Mouse (Mus musculus): ENCODE measurements at regions not wholly inside any gene's neighbourhood (a gene's known extent, or its start where the extent isn't known, plus 50 kb on each side); places are given as distances from the start of the nearest gene placed in this dataset.
A peak's percentile ranks its signal among the peaks of the same experiment; 100 is the strongest.

- Histone ChIP-seq H3K4me1 (replicated peaks; ENCODE audit: control insufficient read depth, insufficient read depth, low read length) (no peaks in the 10 kb centered on the region), H3K36me3 (ENCODE audit: control insufficient read depth, insufficient read depth, low read length) (no peaks in the 10 kb centered on the region), H3K27me3 (ENCODE audit: control insufficient read depth, insufficient read depth, low read length) (no peaks in the 10 kb centered on the region), H3K27ac (ENCODE audit: low read depth, low read length) (no peak overlapping the region), H3K9me3 (ENCODE audit: control insufficient read depth, low read length) (no peaks in the 10 kb centered on the region), H3K4me3 (ENCODE audit: low read depth, low read length) (no peak overlapping the region), H3K9ac (ENCODE audit: low read length) (no peak overlapping the region), H3K4me2 (ENCODE audit: low read depth, low read length, severe bottlenecking) (no peak overlapping the region)
- ATAC-seq (replicated peaks; ENCODE audit: low FRiP score) = no peak
- 66% methylated on average over 1 of the region's 1 CpGs for WGBS
- DNase-seq (ENCODE audit: low spot score) = no peak
These were observed 104.3 kb upstream of the Ccdc85a start for GRCm38 (mm10) chr11:28688436-28688835.

- no peaks in the 10 kb centered on the region for H3K4me1 ChIP-seq (replicated peaks; ENCODE audit: control insufficient read depth, insufficient read depth, low read length)
- 0 out of 2 replicates have a peak, but pooled peaks have one; percentile 18 for ATAC-seq (replicated peaks; ENCODE audit: low FRiP score)
These were observed 101.3 kb upstream of the Ccdc85a start for GRCm38 (mm10) chr11:28685407-28685806.

GRCm38 (mm10) chr11:28681311-28681710, 97.2 kb upstream of the Ccdc85a start:
- no peaks in the 10 kb centered on the region for H3K4me1 ChIP-seq (replicated peaks; ENCODE audit: control insufficient read depth, insufficient read depth, low read length)
- DNase-seq (ENCODE audit: low spot score) (no peak), ATAC-seq (replicated peaks; ENCODE audit: low FRiP score) (no peak)
- no peaks in the 10 kb centered on the region for H3K36me3 ChIP-seq (ENCODE audit: control insufficient read depth, insufficient read depth, low read length)
- H3K27me3 ChIP-seq (ENCODE audit: control insufficient read depth, insufficient read depth, low read length) = no peaks in the 10 kb centered on the region
- WGBS = 57% methylated on average over 3 of the region's 3 CpGs
- no peak overlapping the region for H3K27ac ChIP-seq (ENCODE audit: low read depth, low read length)
- H3K4me2 ChIP-seq (ENCODE audit: low read depth, low read length, severe bottlenecking) = no peak overlapping the region
- no peaks in the 10 kb centered on the region for H3K9me3 ChIP-seq (ENCODE audit: control insufficient read depth, low read length)
- H3K4me3 ChIP-seq (ENCODE audit: low read depth, low read length) = no peak overlapping the region
- H3K9ac ChIP-seq (ENCODE audit: low read length) = no peak overlapping the region

More at GRCm38 (mm10) chr11:28685407-28685806, 101.3 kb upstream of the Ccdc85a start:
- no peak overlapping the region for H3K9ac ChIP-seq (ENCODE audit: low read length)
- no peak overlapping the region for H3K4me3 ChIP-seq (ENCODE audit: low read depth, low read length)
- H3K9me3 ChIP-seq (ENCODE audit: control insufficient read depth, low read length) = no peaks in the 10 kb centered on the region
- DNase-seq (ENCODE audit: low spot score) = no peak
- H3K4me2 ChIP-seq (ENCODE audit: low read depth, low read length, severe bottlenecking) = no peak overlapping the region
- no peaks in the 10 kb centered on the region for H3K27me3 ChIP-seq (ENCODE audit: control insufficient read depth, insufficient read depth, low read length)
- no peaks in the 10 kb centered on the region for H3K36me3 ChIP-seq (ENCODE audit: control insufficient read depth, insufficient read depth, low read length)
- no peak overlapping the region for H3K27ac ChIP-seq (ENCODE audit: low read depth, low read length)

GRCm38 (mm10) chr11:28670765-28671164, 86.6 kb upstream of the Ccdc85a start:
- DNase-seq (ENCODE audit: low spot score) (no peak), ATAC-seq (replicated peaks; ENCODE audit: low FRiP score) (no peak)
- Histone ChIP-seq H3K4me3 (ENCODE audit: low read depth, low read length) (no peak overlapping the region), H3K27ac (ENCODE audit: low read depth, low read length) (no peak overlapping the region), H3K4me2 (ENCODE audit: low read depth, low read length, severe bottlenecking) (no peak overlapping the region), H3K4me1 (replicated peaks; ENCODE audit: control insufficient read depth, insufficient read depth, low read length) (no peaks in the 10 kb centered on the region), H3K27me3 (ENCODE audit: control insufficient read depth, insufficient read depth, low read length) (no peaks in the 10 kb centered on the region), H3K36me3 (ENCODE audit: control insufficient read depth, insufficient read depth, low read length) (no peaks in the 10 kb centered on the region), H3K9ac (ENCODE audit: low read length) (no peak overlapping the region), H3K9me3 (ENCODE audit: control insufficient read depth, low read length) (no peaks in the 10 kb centered on the region)

GRCm38 (mm10) chr11:28669359-28669758, 85.2 kb upstream of the Ccdc85a start:
- Histone ChIP-seq H3K4me1 (replicated peaks; ENCODE audit: control insufficient read depth, insufficient read depth, low read length) (no peaks in the 10 kb centered on the region), H3K9ac (ENCODE audit: low read length) (no peak overlapping the region), H3K4me3 (ENCODE audit: low read depth, low read length) (no peak overlapping the region), H3K4me2 (ENCODE audit: low read depth, low read length, severe bottlenecking) (no peak overlapping the region), H3K27ac (ENCODE audit: low read depth, low read length) (no peak overlapping the region), H3K27me3 (ENCODE audit: control insufficient read depth, insufficient read depth, low read length) (no peaks in the 10 kb centered on the region), H3K9me3 (ENCODE audit: control insufficient read depth, low read length) (no peaks in the 10 kb centered on the region), H3K36me3 (ENCODE audit: control insufficient read depth, insufficient read depth, low read length) (no peaks in the 10 kb centered on the region)
- ATAC-seq (replicated peaks; ENCODE audit: low FRiP score) (no peak), DNase-seq (ENCODE audit: low spot score) (no peak)
- 87% methylated on average over 4 of the region's 4 CpGs for WGBS

- no peaks in the 10 kb centered on the region for H3K36me3 ChIP-seq (ENCODE audit: control insufficient read depth, insufficient read depth, low read length)
- no peaks in the 10 kb centered on the region for H3K4me1 ChIP-seq (replicated peaks; ENCODE audit: control insufficient read depth, insufficient read depth, low read length)
- no peak for DNase-seq (ENCODE audit: low spot score)
- no peak overlapping the region for H3K9ac ChIP-seq (ENCODE audit: low read length)
- no peaks in the 10 kb centered on the region for H3K27me3 ChIP-seq (ENCODE audit: control insufficient read depth, insufficient read depth, low read length)
- H3K4me2 ChIP-seq (ENCODE audit: low read depth, low read length, severe bottlenecking) = no peak overlapping the region
- H3K4me3 ChIP-seq (ENCODE audit: low read depth, low read length) = no peak overlapping the region
- H3K27ac ChIP-seq (ENCODE audit: low read depth, low read length) = no peak overlapping the region
- no peaks in the 10 kb centered on the region for H3K9me3 ChIP-seq (ENCODE audit: control insufficient read depth, low read length)
- ATAC-seq (replicated peaks; ENCODE audit: low FRiP score) = no peak
- 78% methylated on average over 4 of the region's 4 CpGs for WGBS
These were observed 76.3 kb upstream of the Ccdc85a start for GRCm38 (mm10) chr11:28660377-28660776.

- no peak overlapping the region for H3K4me2 ChIP-seq (ENCODE audit: low read depth, low read length, severe bottlenecking)
- H3K9ac ChIP-seq (ENCODE audit: low read length) = no peak overlapping the region
- H3K27me3 ChIP-seq (ENCODE audit: control insufficient read depth, insufficient read depth, low read length) = no peaks in the 10 kb centered on the region
- no peak overlapping the region for H3K27ac ChIP-seq (ENCODE audit: low read depth, low read length)
- H3K9me3 ChIP-seq (ENCODE audit: control insufficient read depth, low read length) = no peaks in the 10 kb centered on the region
- H3K4me3 ChIP-seq (ENCODE audit: low read depth, low read length) = no peak overlapping the region
- no peak for ATAC-seq (replicated peaks; ENCODE audit: low FRiP score)
- WGBS = 92% methylated on average over 12 of the region's 12 CpGs
- H3K36me3 ChIP-seq (ENCODE audit: control insufficient read depth, insufficient read depth, low read length) = no peaks in the 10 kb centered on the region
- no peaks in the 10 kb centered on the region for H3K4me1 ChIP-seq (replicated peaks; ENCODE audit: control insufficient read depth, insufficient read depth, low read length)
- DNase-seq (ENCODE audit: low spot score) = no peak
These were observed 71.2 kb upstream of the Ccdc85a start for GRCm38 (mm10) chr11:28655169-28655846.

GRCm38 (mm10) chr11:28649446-28649845, 65.3 kb upstream of the Ccdc85a start:
- Histone ChIP-seq H3K27ac (ENCODE audit: low read depth, low read length) (no peak overlapping the region), H3K4me3 (ENCODE audit: low read depth, low read length) (no peak overlapping the region), H3K27me3 (ENCODE audit: control insufficient read depth, insufficient read depth, low read length) (no peaks in the 10 kb centered on the region), H3K9ac (ENCODE audit: low read length) (no peak overlapping the region), H3K9me3 (ENCODE audit: control insufficient read depth, low read length) (no peaks in the 10 kb centered on the region), H3K4me2 (ENCODE audit: low read depth, low read length, severe bottlenecking) (no peak overlapping the region), H3K36me3 (ENCODE audit: control insufficient read depth, insufficient read depth, low read length) (no peaks in the 10 kb centered on the region), H3K4me1 (replicated peaks; ENCODE audit: control insufficient read depth, insufficient read depth, low read length) (no peaks in the 10 kb centered on the region)
- ATAC-seq (replicated peaks; ENCODE audit: low FRiP score) (0 out of 2 replicates have a peak, but pooled peaks have one; percentile 18), DNase-seq (ENCODE audit: low spot score) (no peak)
- 78% methylated on average over 7 of the region's 7 CpGs for WGBS

GRCm38 (mm10) chr11:28648916-28649315, 64.8 kb upstream of the Ccdc85a start:
- no peak overlapping the region for H3K4me3 ChIP-seq (ENCODE audit: low read depth, low read length)
- H3K9ac ChIP-seq (ENCODE audit: low read length) = no peak overlapping the region
- no peak overlapping the region for H3K4me2 ChIP-seq (ENCODE audit: low read depth, low read length, severe bottlenecking)
- 28% methylated on average over 3 of the region's 3 CpGs for WGBS
- no peaks in the 10 kb centered on the region for H3K4me1 ChIP-seq (replicated peaks; ENCODE audit: control insufficient read depth, insufficient read depth, low read length)
- H3K27ac ChIP-seq (ENCODE audit: low read depth, low read length) = no peak overlapping the region
- DNase-seq (ENCODE audit: low spot score) (no peak), ATAC-seq (replicated peaks; ENCODE audit: low FRiP score) (peak; percentile 33; the same call in 1 of the 2 replicates)
- H3K36me3 ChIP-seq (ENCODE audit: control insufficient read depth, insufficient read depth, low read length) = no peaks in the 10 kb centered on the region
- no peaks in the 10 kb centered on the region for H3K27me3 ChIP-seq (ENCODE audit: control insufficient read depth, insufficient read depth, low read length)
- H3K9me3 ChIP-seq (ENCODE audit: control insufficient read depth, low read length) = no peaks in the 10 kb centered on the region

Measured in forebrain, embryonic 11.5 days (tissue).